In the genomic region with DNA sequence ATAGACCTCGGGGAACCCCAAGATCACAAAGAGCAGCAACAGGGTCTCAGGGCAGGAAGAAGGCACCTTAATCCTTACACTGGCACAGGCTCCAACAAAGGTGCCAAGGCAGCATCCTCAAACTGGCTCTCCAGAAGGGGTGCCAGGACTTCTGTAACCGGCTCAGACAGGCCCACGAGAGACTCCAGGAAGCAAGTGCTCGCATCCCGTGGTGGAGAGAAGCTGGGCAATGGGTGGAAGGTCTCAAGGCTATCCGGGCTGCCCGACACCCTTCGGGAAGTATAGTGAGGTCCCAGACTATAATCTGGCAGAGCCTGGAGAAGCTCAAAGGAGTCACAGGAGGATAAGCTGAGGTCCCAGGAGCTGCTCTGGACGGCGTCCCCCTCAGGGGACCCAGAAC, we compare ENCODE assay signal across 21 mouse cellular contexts. TPM values are rescaled to one million over a fixed set of nuclear protein-coding genes. Genes with fewer than 3 reads are reported as not detected.
DNase-seq lines count a peak whose midpoint lies in the region; ATAC-seq and TF ChIP-seq lines count a peak whose summit lies in the region.
"Had no signal": no experiment of that assay in that cellular context is flagged by ENCODE, and none has a peak within 500 bp of the region (broad histone marks: within the 10 kb centered on the region; RNA-seq: fewer than 3 reads in every experiment).

No protein-coding gene starts in this region.

- H3K4me2 ChIP-seq in hindbrain, postnatal 0 days (ENCODE audit: low read depth, low read length), result peak overlapping the region; percentile 23; the same call in 1 of the 2 replicates
- no peak overlapping the region for H3K4me2 ChIP-seq in hindbrain, embryonic 16.5 days (ENCODE audit: low read length)
- H3K4me2 ChIP-seq: forebrain, embryonic 13.5 days; heart, embryonic 13.5 days; hindbrain, embryonic 12.5 days; hindbrain, embryonic 15.5 days had no signal

- no peak overlapping the region for H3K9ac ChIP-seq in hindbrain, postnatal 0 days (replicated peaks; ENCODE audit: low read length)
- H3K9ac ChIP-seq in hindbrain, embryonic 16.5 days (ENCODE audit: low read depth, low read length), result no peak overlapping the region
- H3K9ac ChIP-seq: forebrain, embryonic 13.5 days; heart, embryonic 13.5 days; hindbrain, embryonic 12.5 days; hindbrain, embryonic 15.5 days had no signal

- H3K27me3 ChIP-seq in hindbrain, postnatal 0 days (ENCODE audit: insufficient read depth, low read length), result no peaks in the 10 kb centered on the region
- H3K27me3 ChIP-seq in hindbrain, embryonic 16.5 days (replicated peaks; ENCODE audit: control insufficient read depth, insufficient read depth, low read length), result no peaks in the 10 kb centered on the region
- no peaks in the 10 kb centered on the region for H3K27me3 ChIP-seq in testis, adult 2 months (ENCODE audit: control insufficient read depth, insufficient read depth, low read length)
- H3K27me3 ChIP-seq: forebrain, embryonic 13.5 days; heart, embryonic 13.5 days; hindbrain, embryonic 12.5 days; hindbrain, embryonic 15.5 days; Patski had no signal

- no peak overlapping the region for H3K4me3 ChIP-seq in hindbrain, postnatal 0 days (ENCODE audit: low read length)
- no peak overlapping the region for H3K4me3 ChIP-seq in hindbrain, embryonic 16.5 days (ENCODE audit: low read length)
- H3K4me3 ChIP-seq in testis, adult 2 months (ENCODE audit: control insufficient read depth, low read depth, low read length), result peak overlapping the region; percentile 84; the same call in 1 of the 2 replicates
- H3K4me3 ChIP-seq: forebrain, embryonic 10.5 days; forebrain, embryonic 13.5 days; heart, embryonic 13.5 days; hindbrain, embryonic 12.5 days; hindbrain, embryonic 15.5 days had no signal

- WGBS in hindbrain, postnatal 0 days, result 63% methylated on average over 10 of the region's 10 CpGs
- 83% methylated on average over 10 of the region's 10 CpGs for WGBS in hindbrain, embryonic 16.5 days

- TF ChIP-seq POLR2A in testis, adult 2 months (IDR thresholded peaks at IDR 0.05; ENCODE audit: control insufficient read depth, low read depth, low read length), result no peak

- peak; percentile 2 for DNase-seq in adrenal gland, postnatal 14 days
- DNase-seq in adrenal gland, postnatal 10 days, result no peak
- peak; percentile 52 to 54 for DNase-seq in cerebellum, postnatal 14 days
- DNase-seq in cerebellum, adult 8-10 months, result no peak
- DNase-seq in hindbrain, postnatal 0 days (ENCODE audit: low spot score), result no peak
- no peak for DNase-seq in testis, postnatal 10 days (ENCODE audit: low spot score)

- no peaks in the 10 kb centered on the region for H3K9me3 ChIP-seq in hindbrain, postnatal 0 days (ENCODE audit: low read length)
- H3K9me3 ChIP-seq in hindbrain, embryonic 16.5 days (ENCODE audit: control insufficient read depth, low read length), result no peaks in the 10 kb centered on the region
- H3K9me3 ChIP-seq: forebrain, embryonic 13.5 days; heart, embryonic 13.5 days; hindbrain, embryonic 12.5 days; hindbrain, embryonic 15.5 days had no signal

- no peak for TF ChIP-seq CTCF in hindbrain, postnatal 0 days (IDR thresholded peaks at IDR 0.05; ENCODE audit: low read depth)
- no peak for TF ChIP-seq CTCF in testis, adult 2 months (IDR thresholded peaks at IDR 0.05; ENCODE audit: control insufficient read depth, insufficient read depth, insufficient replicate concordance, low read depth, low read length)

- H3K27ac ChIP-seq in hindbrain, postnatal 0 days, result 0 out of 2 replicates have a peak overlapping the region, but pooled peaks have one; percentile 26
- no peak overlapping the region; the same call in 1 of the 2 replicates for H3K27ac ChIP-seq in hindbrain, embryonic 16.5 days (ENCODE audit: low read depth, low read length)
- no peak overlapping the region for H3K27ac ChIP-seq in testis, adult 2 months (ENCODE audit: control insufficient read depth, insufficient read depth, low read depth, low read length)
- H3K27ac ChIP-seq: forebrain, embryonic 10.5 days; heart, embryonic 13.5 days; hindbrain, embryonic 12.5 days had no signal

- H3K4me1 ChIP-seq in hindbrain, postnatal 0 days (ENCODE audit: insufficient read depth, low read length), result peaks cover 18% of the 10 kb centered on the region; the same call in 1 of the 2 replicates
- H3K4me1 ChIP-seq in hindbrain, embryonic 16.5 days (ENCODE audit: control insufficient read depth, insufficient read depth, low read depth, low read length), result peaks cover 13% of the 10 kb centered on the region
- H3K4me1 ChIP-seq in testis, adult 2 months (ENCODE audit: control insufficient read depth, insufficient read depth, low read length), result peaks cover 20% of the 10 kb centered on the region

- 0 out of 2 replicates have a peak, but pooled peaks cover 5% of the 10 kb centered on the region for H3K36me3 ChIP-seq in hindbrain, postnatal 0 days (ENCODE audit: insufficient read depth, low read length)
- H3K36me3 ChIP-seq in hindbrain, embryonic 16.5 days (ENCODE audit: control insufficient read depth, insufficient read depth, low read length), result no peaks in the 10 kb centered on the region
- H3K36me3 ChIP-seq in testis, adult 2 months (ENCODE audit: control insufficient read depth, insufficient read depth, low read length), result no peaks in the 10 kb centered on the region
- H3K36me3 ChIP-seq: hindbrain, embryonic 15.5 days had no signal

- no peak for ATAC-seq in hindbrain, postnatal 0 days
- no peak for ATAC-seq in hindbrain, embryonic 16.5 days
- ATAC-seq: inflammation-experienced regulatory T-cells, adult 6 months; intestine, embryonic 16.5 days had no signal

RNA-seq across cellular contexts. Expression of gene Csrnp1, which starts 12.3 kb away (rescaled TPM):
- 17.8 and 24.5 TPM in 2 replicates for total RNA-seq in adrenal gland, postnatal 14 days (2021)
- total RNA-seq in adrenal gland, postnatal 10 days (2021), result 10 to 100 TPM; 11.9 to 24.0 TPM
- 4.5 and 17.4 TPM in 2 replicates for total RNA-seq in hindbrain, postnatal 0 days (2014; rRNA removed)
- 2.7 and 3.1 TPM in 2 replicates for polyA plus RNA-seq in hindbrain, postnatal 0 days (2015; fragmentation: Nextera tagmentation; extraction: Ambion mirVana)
- polyA plus RNA-seq in hindbrain, embryonic 16.5 days (2015; fragmentation: Nextera tagmentation; extraction: Ambion mirVana), result 1.8 and 2.7 TPM in 2 replicates
- polyA plus RNA-seq in testis, adult 2 months (2012; rRNA removed), result 99.8 and 99.9 TPM in 2 replicates

RNA-seq across cellular contexts. Expression of gene Ttc21a, which starts 34.8 kb away (rescaled TPM):
- 0.11 TPM in 2 replicates for total RNA-seq in adrenal gland, postnatal 14 days (2021)
- under 1 TPM; 0.21 to 0.33 TPM for total RNA-seq in adrenal gland, postnatal 10 days (2021)
- 4.7 and 4.9 TPM in 2 replicates for total RNA-seq in hindbrain, postnatal 0 days (2014; rRNA removed)
- polyA plus RNA-seq in hindbrain, postnatal 0 days (2015; fragmentation: Nextera tagmentation; extraction: Ambion mirVana), result 0.90 and 1.1 TPM in 2 replicates
- 1.1 and 1.4 TPM in 2 replicates for polyA plus RNA-seq in hindbrain, embryonic 16.5 days (2015; fragmentation: Nextera tagmentation; extraction: Ambion mirVana)
- 66.1 and 68.7 TPM in 2 replicates for polyA plus RNA-seq in testis, adult 2 months (2012; rRNA removed)
- total RNA-seq: gastrocnemius, adult 8-10 months; gastrocnemius, postnatal 25 days; heart, postnatal 25 days had no signal
- polyA plus RNA-seq: inflammation-experienced regulatory T-cells, adult 6 months had no signal

RNA-seq across cellular contexts. Expression of gene Gorasp1, which starts 34.8 kb away (rescaled TPM):
- total RNA-seq in adrenal gland, postnatal 14 days (2021), result 17.0 and 22.3 TPM in 2 replicates
- total RNA-seq in adrenal gland, postnatal 10 days (2021), result 10 to 100 TPM; 18.9 to 25.7 TPM
- 28.1 and 48.4 TPM in 2 replicates for total RNA-seq in hindbrain, postnatal 0 days (2014; rRNA removed)
- 20.9 and 21.1 TPM in 2 replicates for polyA plus RNA-seq in hindbrain, postnatal 0 days (2015; fragmentation: Nextera tagmentation; extraction: Ambion mirVana)
- polyA plus RNA-seq in hindbrain, embryonic 16.5 days (2015; fragmentation: Nextera tagmentation; extraction: Ambion mirVana), result 33.1 and 36.0 TPM in 2 replicates
- 11.5 and 14.1 TPM in 2 replicates for polyA plus RNA-seq in testis, adult 2 months (2012; rRNA removed)

RNA-seq across cellular contexts. Expression of gene Xirp1, which starts 51.2 kb away (rescaled TPM):
- total RNA-seq in adrenal gland, postnatal 14 days (2021), result 0.22 and 0.30 TPM in 2 replicates
- 1 to 10 TPM; 3.1 to 7.4 TPM for total RNA-seq in adrenal gland, postnatal 10 days (2021)
- total RNA-seq in hindbrain, postnatal 0 days (2014; rRNA removed), result 0.05 and 0.29 TPM in 2 replicates
- 0.19 TPM in 1 of 2 replicates, not detected in the other for polyA plus RNA-seq in hindbrain, postnatal 0 days (2015; fragmentation: Nextera tagmentation; extraction: Ambion mirVana)
- 0.35 TPM in 1 of 2 replicates, not detected in the other for polyA plus RNA-seq in hindbrain, embryonic 16.5 days (2015; fragmentation: Nextera tagmentation; extraction: Ambion mirVana)
- 0.67 and 0.90 TPM in 2 replicates for polyA plus RNA-seq in testis, adult 2 months (2012; rRNA removed)
- total RNA-seq: hematopoietic stem cell, adult 5-6 weeks had no signal
- polyA plus RNA-seq: forebrain, embryonic 10.5 days; forebrain, embryonic 13.5 days; G1E; hindbrain, embryonic 15.5 days; inflammation-experienced regulatory T-cells, adult 6 months had no signal

Comparison
In these comparisons a context has a peak if more than half of its experiments do, and no peak if none do; other contexts are left out.
1. DNase-seq: peak in adrenal gland, postnatal 14 days (single experiment) and cerebellum, postnatal 14 days (2 of 2); none in adrenal gland, postnatal 10 days (single experiment), cerebellum, adult 8-10 months (single experiment), hindbrain, postnatal 0 days (single experiment) and testis, postnatal 10 days (single experiment).